Mouse (Mus musculus) intestine, embryonic 14.5 days (tissue): ENCODE results near the gene Fat3. TPM values are rescaled to one million over a fixed set of nuclear protein-coding genes. Genes with fewer than 3 reads are reported as not detected.

Experiments
- ATAC-seq: fragments of 200-750 bp; cut with Nextera tagmentation; replicated peaks from 2 replicates; pipeline ENCODE4 v1.8.0; 2017; ENCODE audit warnings: low read depth, moderate number of reproducible peaks, moderate TSS enrichment, moderate library complexity; ENCODE audit not compliant: low FRiP score, low TSS enrichment
- DNase-seq: peaks from one replicate; pipeline ENCODE4 v3.0.0-alpha.2; 2018; ENCODE audit warnings: low spot score
- H3K27ac ChIP-seq: fragments of 300-500 bp; sonication (generic); 2 replicates; pipeline ENCODE4 v1.5.1; 2014; ENCODE audit warnings: low read depth, mild to moderate bottlenecking, control low read depth
- H3K27me3 ChIP-seq: fragments of 300-500 bp; sonication (generic); replicated peaks from 2 replicates; pipeline ENCODE4 v1.6.1; 2014; ENCODE audit warnings: low read length, control low read depth; ENCODE audit not compliant: control insufficient read depth, insufficient read depth
- H3K36me3 ChIP-seq: fragments of 300-500 bp; sonication (generic); 2 replicates; pipeline ENCODE4 v1.6.1; 2014; ENCODE audit warnings: low read length, control low read depth; ENCODE audit not compliant: control insufficient read depth, insufficient read depth
- H3K4me1 ChIP-seq: fragments of 300-500 bp; sonication (generic); replicated peaks from 2 replicates; pipeline ENCODE4 v1.6.1; 2014; ENCODE audit warnings: low read length, control low read depth, mixed read lengths; ENCODE audit not compliant: control insufficient read depth, insufficient read depth
- H3K4me2 ChIP-seq: fragments of 300-500 bp; sonication (generic); 2 replicates; pipeline ENCODE4 v1.6.1; 2014; ENCODE audit warnings: low read length
- H3K4me3 ChIP-seq: fragments of 300-500 bp; sonication (generic); 2 replicates; pipeline ENCODE4 v1.5.1; 2014; ENCODE audit warnings: low read depth, low read length, control low read depth, mixed read lengths
- H3K9ac ChIP-seq: fragments of 300-500 bp; sonication (generic); 2 replicates; pipeline ENCODE4 v1.6.1; 2014; ENCODE audit warnings: mild to moderate bottlenecking, low read length
- H3K9me3 ChIP-seq: fragments of 300-500 bp; sonication (generic); 2 replicates; pipeline ENCODE4 v1.6.1; 2016; ENCODE audit warnings: low read length, control low read depth; ENCODE audit not compliant: control insufficient read depth
- WGBS: fragments of 180-500 bp; shearing (Covaris S2); extraction: QIAGEN DNeasy Blood & Tissue Kit; methylation state at CpG from one replicate; pipeline ENCODE4 v1.1.7; 2014; 5-methylcytosine and 5-hydroxymethylcytosine counted together
- polyA plus RNA-seq: library from polyadenylated mRNA; unstranded; fragments of >200 nt; fragmentation: Nextera tagmentation; extraction: Ambion mirVana; gene quantifications from 2 replicates; pipeline ENCODE4 v1.2.1, GENCODE M21; 2014

Fat3 gene
- polyA plus RNA-seq, 1 experiment from 2014 or later: 1.2 TPM

- H3K4me1 ChIP-seq: 0 out of 2 replicates have a peak, but pooled peaks cover 4% of the 10 kb centered on the region
- H3K9ac ChIP-seq: peak overlapping the region; percentile 14
- H3K36me3 ChIP-seq: no peaks in the 10 kb centered on the region
- 0 out of 2 replicates have a peak overlapping the region, but pooled peaks have one; percentile 22 for H3K27ac ChIP-seq
- ATAC-seq (no peak), DNase-seq (peak; percentile 74)
- under 1% methylated on average over 35 of the region's 35 CpGs for WGBS
- no peaks in the 10 kb centered on the region for H3K9me3 ChIP-seq
- peaks cover 43% of the 10 kb centered on the region for H3K27me3 ChIP-seq
- H3K4me3 ChIP-seq: peak overlapping the region; percentile 55
- H3K4me2 ChIP-seq: peak overlapping the region; percentile 96
Observed at GRCm38 (mm10) chr9:16499621-16500381, 1.3 kb downstream of the Fat3 start.

- WGBS: 24% methylated on average over 4 of the region's 4 CpGs
- H3K9ac ChIP-seq: no peak overlapping the region
- 0 out of 2 replicates have a peak, but pooled peaks cover 4% of the 10 kb centered on the region for H3K4me1 ChIP-seq
- H3K36me3 ChIP-seq: no peaks in the 10 kb centered on the region
- no peaks in the 10 kb centered on the region for H3K9me3 ChIP-seq
- no peak overlapping the region for H3K4me2 ChIP-seq
- H3K27me3 ChIP-seq: peaks cover 37% of the 10 kb centered on the region
- DNase-seq (no peak), ATAC-seq (no peak)
- H3K27ac ChIP-seq: no peak overlapping the region
- H3K4me3 ChIP-seq: no peak overlapping the region
Observed at GRCm38 (mm10) chr9:16498876-16499275, 2.2 kb downstream of the Fat3 start.

- H3K4me2 ChIP-seq: no peak overlapping the region
- H3K27ac ChIP-seq: no peak overlapping the region
- no peaks in the 10 kb centered on the region for H3K9me3 ChIP-seq
- 95% methylated on average over 1 of the region's 1 CpGs for WGBS
- H3K4me1 ChIP-seq: 0 out of 2 replicates have a peak, but pooled peaks cover under 1% of the 10 kb centered on the region
- ATAC-seq: no peak
- H3K36me3 ChIP-seq: no peaks in the 10 kb centered on the region
- DNase-seq: no peak
- no peak overlapping the region for H3K4me3 ChIP-seq
- H3K9ac ChIP-seq: no peak overlapping the region
- H3K27me3 ChIP-seq: 0 out of 2 replicates have a peak, but pooled peaks cover 28% of the 10 kb centered on the region
Observed at GRCm38 (mm10) chr9:16497361-16497760, 3.7 kb downstream of the Fat3 start.

- DNase-seq (no peak), ATAC-seq (no peak)
- H3K36me3 ChIP-seq: no peaks in the 10 kb centered on the region
- H3K27me3 ChIP-seq: 0 out of 2 replicates have a peak, but pooled peaks cover 24% of the 10 kb centered on the region
- no peak overlapping the region for H3K27ac ChIP-seq
- no peak overlapping the region for H3K4me3 ChIP-seq
- no peaks in the 10 kb centered on the region for H3K9me3 ChIP-seq
- 87% methylated on average over 3 of the region's 3 CpGs for WGBS
- H3K9ac ChIP-seq: no peak overlapping the region
- H3K4me2 ChIP-seq: no peak overlapping the region
- no peaks in the 10 kb centered on the region for H3K4me1 ChIP-seq
Observed at GRCm38 (mm10) chr9:16496331-16496730, 4.8 kb downstream of the Fat3 start.

DNA sequence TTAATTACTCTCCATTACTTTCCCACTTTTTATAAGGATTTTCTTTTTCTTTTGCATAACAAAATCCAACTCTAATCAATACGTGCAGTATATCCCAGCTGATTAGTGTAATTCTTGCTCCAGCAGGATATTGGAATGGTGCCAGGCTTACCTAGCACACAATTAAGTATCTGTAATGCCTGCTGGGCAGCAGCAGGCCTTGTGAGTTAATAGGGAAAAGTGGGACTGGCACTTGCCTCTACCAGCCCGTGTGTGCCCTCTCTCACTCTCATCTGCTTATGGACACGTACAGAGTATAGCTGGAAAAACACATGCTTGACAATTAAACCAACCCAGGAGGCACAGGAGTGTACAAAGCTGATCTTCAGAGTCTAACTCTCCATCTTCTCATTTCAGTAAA lies 11.4 kb downstream of the Fat3 start:
- DNase-seq (no peak), ATAC-seq (no peak)
- no peaks in the 10 kb centered on the region for H3K27me3 ChIP-seq
- no peak overlapping the region for H3K9ac ChIP-seq
- H3K4me3 ChIP-seq: no peak overlapping the region
- WGBS: 65% methylated on average over 3 of the region's 3 CpGs
- no peaks in the 10 kb centered on the region for H3K4me1 ChIP-seq
- H3K4me2 ChIP-seq: no peak overlapping the region
- H3K27ac ChIP-seq: no peak overlapping the region
- no peaks in the 10 kb centered on the region for H3K9me3 ChIP-seq
- no peaks in the 10 kb centered on the region for H3K36me3 ChIP-seq

- ATAC-seq: no peak
- H3K9me3 ChIP-seq: no peaks in the 10 kb centered on the region
- no peaks in the 10 kb centered on the region for H3K36me3 ChIP-seq
Observed at GRCm38 (mm10) chr9:16487565-16487964, 13.5 kb downstream of the Fat3 start.

GRCm38 (mm10) chr9:16486229-16486628 lies 14.9 kb downstream of the Fat3 start:
- Histone ChIP-seq H3K36me3 (no peaks in the 10 kb centered on the region), H3K27me3 (no peaks in the 10 kb centered on the region), H3K9me3 (no peaks in the 10 kb centered on the region), H3K4me3 (no peak overlapping the region), H3K4me2 (no peak overlapping the region), H3K4me1 (no peaks in the 10 kb centered on the region), H3K27ac (no peak overlapping the region), H3K9ac (no peak overlapping the region)
- DNase-seq (no peak), ATAC-seq (no peak)
- 85% methylated on average over 1 of the region's 1 CpGs for WGBS

More at GRCm38 (mm10) chr9:16487565-16487964, 13.5 kb downstream of the Fat3 start:
- H3K27me3 ChIP-seq: no peaks in the 10 kb centered on the region
- no peaks in the 10 kb centered on the region for H3K4me1 ChIP-seq
- no peak overlapping the region for H3K4me3 ChIP-seq
- no peak overlapping the region for H3K27ac ChIP-seq
- DNase-seq: no peak
- no peak overlapping the region for H3K4me2 ChIP-seq
- no peak overlapping the region for H3K9ac ChIP-seq

GRCm38 (mm10) chr9:16485173-16485572 lies 15.9 kb downstream of the Fat3 start:
- ATAC-seq (no peak), DNase-seq (no peak)
- H3K9ac ChIP-seq: no peak overlapping the region
- H3K27me3 ChIP-seq: no peaks in the 10 kb centered on the region
- H3K9me3 ChIP-seq: no peaks in the 10 kb centered on the region
- H3K4me3 ChIP-seq: no peak overlapping the region
- no peak overlapping the region for H3K4me2 ChIP-seq
- H3K36me3 ChIP-seq: no peaks in the 10 kb centered on the region
- H3K27ac ChIP-seq: no peak overlapping the region
- no peaks in the 10 kb centered on the region for H3K4me1 ChIP-seq
- 48% methylated on average over 4 of the region's 4 CpGs for WGBS

- Histone ChIP-seq H3K36me3 (no peaks in the 10 kb centered on the region), H3K27ac (no peak overlapping the region), H3K9ac (no peak overlapping the region), H3K4me2 (no peak overlapping the region), H3K4me3 (no peak overlapping the region), H3K9me3 (no peaks in the 10 kb centered on the region), H3K27me3 (no peaks in the 10 kb centered on the region), H3K4me1 (no peaks in the 10 kb centered on the region)
- no peak for ATAC-seq
- 63% methylated on average over 2 of the region's 2 CpGs for WGBS
- no peak for DNase-seq
Observed at GRCm38 (mm10) chr9:16484765-16485164, 16.3 kb downstream of the Fat3 start.
